Mouse (Mus musculus) erythroblast, embryonic 14.5 days (primary cell): Measurements from ENCODE around the gene Gm20831. TPM values are rescaled to one million over a fixed set of nuclear protein-coding genes. Genes with fewer than 3 reads are reported as not detected.
"Not testable (repeated sequence)": the region's sequence is repeated elsewhere in the genome, so short reads cannot be mapped to it uniquely, and the experiment has no call there.

Source experiments
- H3K27me3 ChIP-seq: 2 replicates; pipeline ENCODE4 v1.6.1; 2012; ENCODE audit warnings: inconsistent platforms; ENCODE audit not compliant: control insufficient read depth
- H3K36me3 ChIP-seq: 2 replicates; pipeline ENCODE4 v1.6.1; 2012; ENCODE audit warnings: mild to moderate bottlenecking, inconsistent platforms; ENCODE audit not compliant: control insufficient read depth
- H3K4me1 ChIP-seq: 2 replicates; pipeline ENCODE4 v1.6.1; 2012; ENCODE audit warnings: inconsistent platforms; ENCODE audit not compliant: control insufficient read depth
- H3K4me3 ChIP-seq: replicated peaks from 2 replicates; pipeline ENCODE3; 2012; ENCODE audit warnings: moderate library complexity, mild to moderate bottlenecking, inconsistent platforms
- H3K9me3 ChIP-seq: 2 replicates; pipeline ENCODE4 v1.6.1; 2012; ENCODE audit warnings: low read length, inconsistent platforms, mixed read lengths; ENCODE audit not compliant: control insufficient read depth
- polyA plus RNA-seq: library from polyadenylated mRNA; stranded (reverse); fragments of >175 nt; gene quantifications from 2 replicates; pipeline ENCODE4 v1.2.3, GENCODE M21; 2012

The Gm20831 gene
- polyA plus RNA-seq = not detected in 2 replicates

DNA sequence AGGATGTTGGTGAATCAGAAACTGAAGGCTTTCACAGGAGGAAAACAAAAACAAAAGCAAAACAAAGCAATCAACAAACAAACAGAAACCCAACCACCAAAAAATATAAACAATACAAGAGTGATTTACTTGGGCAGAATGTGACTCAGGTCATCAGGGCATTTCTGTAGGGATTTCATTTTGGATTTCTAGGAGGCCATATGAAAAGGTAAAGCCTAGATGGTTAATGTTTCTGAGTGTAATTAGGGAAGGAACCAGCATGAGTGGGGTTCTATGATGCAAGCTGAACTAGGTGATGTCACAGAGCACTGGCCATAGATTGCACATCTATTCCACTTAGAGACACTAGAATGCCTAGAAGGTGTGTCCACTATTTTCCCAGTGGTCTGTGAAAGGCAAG, at the start of gene Gm20831, which contains the start of gene Gm20772:
Gene Gm20831 (plus strand): TSS at position 301 of the 400 bp plus-strand sequence.
Gene Gm20772 (plus strand): TSS at position 301 of the 400 bp plus-strand sequence.
- not testable (repeated sequence) for H3K36me3 ChIP-seq, H3K9me3 ChIP-seq, H3K4me1 ChIP-seq, H3K4me3 ChIP-seq, H3K27me3 ChIP-seq

DNA sequence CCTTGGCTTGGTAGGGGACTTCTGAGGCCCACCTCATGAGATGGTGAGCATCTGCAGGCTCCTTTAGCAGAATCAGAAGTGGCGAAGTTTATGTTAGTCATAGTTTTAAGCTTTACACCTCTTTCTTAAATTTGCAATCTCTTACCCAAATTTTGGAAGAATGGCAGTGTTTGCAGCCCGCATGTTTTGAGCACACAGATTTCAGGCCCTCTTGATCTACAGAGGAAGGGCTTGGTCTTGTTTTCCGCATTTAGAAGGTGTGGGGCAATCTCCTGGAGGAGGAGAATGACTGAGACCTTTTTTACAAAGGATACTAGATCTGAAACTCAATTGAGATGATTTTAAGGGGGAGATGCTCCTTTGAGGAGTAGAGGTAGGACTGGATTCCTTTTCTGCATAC, 28.4 kb upstream of the Gm20831 start, which contains the start of gene Gm21904:
Gene Gm21904 (minus strand): TSS at position 101 of the 400 bp plus-strand sequence.
- H3K4me1 ChIP-seq, H3K4me3 ChIP-seq, H3K9me3 ChIP-seq, H3K27me3 ChIP-seq, H3K36me3 ChIP-seq: not testable (repeated sequence)

DNA sequence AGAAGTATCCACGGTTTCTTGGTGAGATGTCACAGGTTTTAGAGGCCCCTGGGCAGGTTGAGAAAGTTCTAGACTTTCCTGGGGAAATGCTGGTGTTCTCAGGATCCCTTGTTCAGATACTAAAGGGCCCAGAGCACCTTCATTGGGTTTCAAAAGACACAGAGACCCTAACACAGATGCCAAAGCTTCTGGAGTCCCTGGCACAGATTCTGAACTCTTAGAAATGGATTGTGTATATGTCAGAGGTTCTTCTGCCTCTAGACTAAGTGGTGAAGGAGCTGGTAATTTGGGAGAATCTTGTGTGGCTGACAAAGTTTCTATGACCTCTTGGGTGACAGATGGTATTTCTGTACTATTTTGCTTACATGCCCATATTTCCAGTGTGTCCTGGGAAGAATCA, 62.7 kb downstream of the Gm20831 start, which contains the start of gene Srsy:
Gene Srsy (minus strand): TSS at position 101 of the 400 bp plus-strand sequence.
- not testable (repeated sequence) for H3K4me1 ChIP-seq, H3K36me3 ChIP-seq, H3K9me3 ChIP-seq, H3K27me3 ChIP-seq, H3K4me3 ChIP-seq

Other genes with a start within 250 kb of the Gm20831 start
- gene Gm21904, start 28.5 kb upstream of the Gm20831 start, polyA plus RNA-seq = not detected in 2 replicates
- gene Gm20772, start within 50 bp of the Gm20831 start, polyA plus RNA-seq = not detected in 2 replicates
- gene Srsy, start 62.6 kb downstream of the Gm20831 start, polyA plus RNA-seq = not detected in 2 replicates
- not detected in 2 replicates for gene Gm21764, start 187.1 kb downstream of the Gm20831 start, polyA plus RNA-seq
- not detected in 2 replicates for gene Ssty1, start 214.4 kb downstream of the Gm20831 start, polyA plus RNA-seq